Mouse (Mus musculus) brain, embryonic 18.5 days (tissue): ENCODE results near the gene Mepce.
"Not testable (repeated sequence)": the region's sequence is repeated elsewhere in the genome, so short reads cannot be mapped to it uniquely, and the experiment has no call there.

Source experiments
- DNase-seq: peaks from one replicate; pipeline ENCODE4 v3.0.0-alpha.2; 2012; ENCODE audit warnings: low read depth, low spot score

Mepce gene

GRCm38 (mm10) chr5:137787151-137787928 is at the start of gene Mepce, which contains the start of gene Zcwpw1:
Mepce (minus strand) TSS chr5:137787655.
Zcwpw1 (plus strand) TSS chr5:137787798.
- DNase-seq = peak; percentile 90

GRCm38 (mm10) chr5:137837110-137837509 is 49.7 kb upstream of the Mepce start:
- not testable (repeated sequence) for DNase-seq

- DNase-seq = no peak
Observed at GRCm38 (mm10) chr5:137836611-137837010, 49.2 kb upstream of the Mepce start.

- not testable (repeated sequence) for DNase-seq
Observed at GRCm38 (mm10) chr5:137835966-137836520, 48.6 kb upstream of the Mepce start, which contains the start of gene Pilra. Pilra (minus strand) TSS chr5:137836281.

GRCm38 (mm10) chr5:137833500-137833899 is 46.0 kb upstream of the Mepce start:
- no peak for DNase-seq

GRCm38 (mm10) chr5:137831506-137831905 is 44.1 kb upstream of the Mepce start:
- no peak for DNase-seq

- DNase-seq = no peak
Observed at GRCm38 (mm10) chr5:137831106-137831505, 43.7 kb upstream of the Mepce start.

GRCm38 (mm10) chr5:137830238-137830637 is 42.8 kb upstream of the Mepce start:
- DNase-seq = no peak

GRCm38 (mm10) chr5:137828694-137829093 is 41.2 kb upstream of the Mepce start:
- no peak for DNase-seq

- no peak for DNase-seq
Observed at GRCm38 (mm10) chr5:137826421-137826820, 39.0 kb upstream of the Mepce start.

GRCm38 (mm10) chr5:137825971-137826370 is 38.5 kb upstream of the Mepce start:
- no peak for DNase-seq

GRCm38 (mm10) chr5:137825030-137825429 is 37.6 kb upstream of the Mepce start:
- DNase-seq = no peak

GRCm38 (mm10) chr5:137823455-137824045 is 36.1 kb upstream of the Mepce start:
- no peak for DNase-seq

- no peak for DNase-seq
Observed at GRCm38 (mm10) chr5:137822602-137823001, 35.1 kb upstream of the Mepce start.

- no peak for DNase-seq
Observed at GRCm38 (mm10) chr5:137822126-137822525, 34.7 kb upstream of the Mepce start.

GRCm38 (mm10) chr5:137817466-137818222 is 30.2 kb upstream of the Mepce start:
- no peak for DNase-seq

- no peak for DNase-seq
Observed at GRCm38 (mm10) chr5:137808316-137808715, 20.9 kb upstream of the Mepce start.

- DNase-seq = no peak
Observed at GRCm38 (mm10) chr5:137806158-137806557, 18.7 kb upstream of the Mepce start.

- no peak for DNase-seq
Observed at GRCm38 (mm10) chr5:137800917-137801316, 13.5 kb upstream of the Mepce start.

GRCm38 (mm10) chr5:137796606-137797005 is 9.2 kb upstream of the Mepce start:
- no peak for DNase-seq

GRCm38 (mm10) chr5:137791553-137791952 is 4.1 kb upstream of the Mepce start:
- DNase-seq = no peak

GRCm38 (mm10) chr5:137788946-137789531 is 1.6 kb upstream of the Mepce start:
- DNase-seq = no peak
